8 mouse cellular contexts compared by ENCODE assay signal in the genomic region with DNA sequence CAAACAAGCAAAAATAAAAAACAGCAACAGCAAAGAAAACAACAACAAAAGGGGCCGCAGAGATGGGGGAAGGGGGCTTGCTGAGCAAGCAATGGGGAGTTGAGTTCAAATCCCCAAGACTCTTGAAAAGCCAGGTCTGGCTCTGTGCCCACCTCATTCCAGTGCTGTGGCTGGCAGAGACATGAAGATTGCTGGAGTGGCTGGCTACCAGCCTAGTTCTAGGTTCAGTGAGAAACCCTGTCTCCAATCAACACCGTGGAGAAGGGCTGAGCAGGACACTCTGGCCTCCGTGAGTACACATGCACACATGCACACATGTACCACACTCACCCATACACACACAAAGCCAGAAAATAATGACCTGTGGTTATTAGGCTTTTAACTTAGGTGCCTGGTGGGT. TPM values are rescaled to one million over a fixed set of nuclear protein-coding genes. Genes with fewer than 3 reads are reported as not detected.
DNase-seq lines count a peak whose midpoint lies in the region; ATAC-seq lines count a peak whose summit lies in the region.

No protein-coding gene starts in this region.

- DNase-seq in cerebellum, adult 11-12 months = peak; percentile 36
- DNase-seq in cerebellum, adult 8-10 months = no peak
- peak; percentile 48 to 53 for DNase-seq in right cerebral cortex, postnatal 10 days (ENCODE audit: low spot score in 2 of 2)
- DNase-seq in right cerebral cortex, postnatal 25 days = no peak
- no peak for DNase-seq in intestine, embryonic 14.5 days (ENCODE audit: low spot score)
- peak; percentile 71 for DNase-seq in lung, postnatal 36 days
- DNase-seq in midbrain, embryonic 11.5 days (ENCODE audit: low spot score, missing footprints) = no peak
- DNase-seq in midbrain, embryonic 10.5 days (ENCODE audit: low spot score) = no peak

- no peaks in the 10 kb centered on the region for H3K27me3 ChIP-seq in intestine, embryonic 14.5 days (replicated peaks; ENCODE audit: control insufficient read depth, insufficient read depth, low read length)
- H3K27me3 ChIP-seq in midbrain, embryonic 11.5 days (ENCODE audit: control insufficient read depth, insufficient read depth, low read length) = no peaks in the 10 kb centered on the region
- peaks cover 11% of the 10 kb centered on the region; the same call in 1 of the 2 replicates for H3K27me3 ChIP-seq in midbrain, embryonic 10.5 days (ENCODE audit: low read depth, poor library complexity, severe bottlenecking)

- peak overlapping the region; percentile 80; the same call in 1 of the 2 replicates for H3K4me3 ChIP-seq in intestine, embryonic 14.5 days (ENCODE audit: low read depth, low read length)
- H3K4me3 ChIP-seq in midbrain, embryonic 11.5 days (ENCODE audit: low read depth, low read length) = no peak overlapping the region
- no peak overlapping the region for H3K4me3 ChIP-seq in midbrain, embryonic 10.5 days

- H3K4me2 ChIP-seq in intestine, embryonic 14.5 days (ENCODE audit: low read length) = no peak overlapping the region; the same call in 1 of the 2 replicates
- H3K4me2 ChIP-seq in midbrain, embryonic 11.5 days = no peak overlapping the region

- no peak overlapping the region for H3K27ac ChIP-seq in intestine, embryonic 14.5 days (ENCODE audit: low read depth)
- no peak overlapping the region for H3K27ac ChIP-seq in midbrain, embryonic 11.5 days (ENCODE audit: low read depth, low read length)
- no peak overlapping the region for H3K27ac ChIP-seq in midbrain, embryonic 10.5 days (replicated peaks)

- no peak overlapping the region for H3K9ac ChIP-seq in intestine, embryonic 14.5 days (ENCODE audit: low read length)
- H3K9ac ChIP-seq in midbrain, embryonic 11.5 days (ENCODE audit: low read length) = no peak overlapping the region

- H3K36me3 ChIP-seq in intestine, embryonic 14.5 days (ENCODE audit: control insufficient read depth, insufficient read depth, low read length) = no peaks in the 10 kb centered on the region
- H3K36me3 ChIP-seq in midbrain, embryonic 11.5 days (ENCODE audit: control insufficient read depth, insufficient read depth, low read length) = no peaks in the 10 kb centered on the region
- 0 out of 2 replicates have a peak, but pooled peaks cover 4% of the 10 kb centered on the region for H3K36me3 ChIP-seq in midbrain, embryonic 10.5 days

- no peaks in the 10 kb centered on the region; the same call in 1 of the 2 replicates for H3K9me3 ChIP-seq in intestine, embryonic 14.5 days (ENCODE audit: control insufficient read depth, low read length)
- peaks cover 6% of the 10 kb centered on the region; the same call in 1 of the 2 replicates for H3K9me3 ChIP-seq in midbrain, embryonic 11.5 days (ENCODE audit: control insufficient read depth, low read length)
- peaks cover 7% of the 10 kb centered on the region; the same call in 1 of the 2 replicates for H3K9me3 ChIP-seq in midbrain, embryonic 10.5 days (replicated peaks)

- WGBS in intestine, embryonic 14.5 days = 78% methylated on average over 3 of the region's 3 CpGs
- WGBS in midbrain, embryonic 11.5 days = 87% methylated on average over 3 of the region's 3 CpGs
- 79% methylated on average over 3 of the region's 3 CpGs for WGBS in midbrain, embryonic 10.5 days

- H3K4me1 ChIP-seq in intestine, embryonic 14.5 days (replicated peaks; ENCODE audit: control insufficient read depth, insufficient read depth, low read length) = peaks cover 14% of the 10 kb centered on the region
- H3K4me1 ChIP-seq in midbrain, embryonic 11.5 days (ENCODE audit: control insufficient read depth, insufficient read depth, low read length) = peaks cover 6% of the 10 kb centered on the region; the same call in 1 of the 2 replicates
- peaks cover 24% of the 10 kb centered on the region for H3K4me1 ChIP-seq in midbrain, embryonic 10.5 days

- no peak for ATAC-seq in intestine, embryonic 14.5 days (replicated peaks; ENCODE audit: low FRiP score, low TSS enrichment, low read depth)
- no peak for ATAC-seq in midbrain, embryonic 11.5 days (ENCODE audit: low FRiP score)

RNA-seq across cellular contexts. Expression of a gene that starts 1.6 kb away (rescaled TPM):
- polyA plus RNA-seq in intestine, embryonic 14.5 days (2014; fragmentation: Nextera tagmentation; extraction: Ambion mirVana) = 19.3 and 25.4 TPM in 2 replicates
- polyA plus RNA-seq in midbrain, embryonic 11.5 days (2014; fragmentation: Nextera tagmentation; extraction: Ambion mirVana) = 9.2 and 11.1 TPM in 2 replicates
- polyA plus RNA-seq in midbrain, embryonic 10.5 days (2016; fragmentation: Nextera tagmentation; extraction: Ambion mirVana) = 7.4 and 8.6 TPM in 2 replicates

Comparison
In these comparisons a context has a peak if more than half of its experiments do, and no peak if none do; other contexts are left out.
1. DNase-seq: peak in cerebellum, adult 11-12 months (single experiment), right cerebral cortex, postnatal 10 days (2 of 2) and lung, postnatal 36 days (single experiment); none in cerebellum, adult 8-10 months (single experiment), right cerebral cortex, postnatal 25 days (single experiment), intestine, embryonic 14.5 days (single experiment), midbrain, embryonic 11.5 days (single experiment) and midbrain, embryonic 10.5 days (single experiment).